Mouse (Mus musculus) spleen, adult 2 months (tissue): ENCODE data around the gene Il4i1. TPM values are rescaled to one million over a fixed set of nuclear protein-coding genes. Genes with fewer than 3 reads are reported as not detected.
A peak's percentile ranks its signal among the peaks of the same experiment; 100 is the strongest.

Experiments
- DNase-seq, 2 experiments: peaks; one replicate each; pipeline versions ENCODE4 v3.0.0 to v3.0.0-alpha.2; 2012 to 2021; ENCODE audit warnings: low spot score in 2 of 2, low read depth in 1 of 2
- H3K27ac ChIP-seq: fragments of 200-500 bp; 2 replicates; pipeline ENCODE4 v1.5.1; 2012; ENCODE audit warnings: low read length, inconsistent platforms; ENCODE audit not compliant: insufficient read depth
- H3K27me3 ChIP-seq: fragments of 200-500 bp; 2 replicates; pipeline ENCODE4 v1.6.1; 2012; ENCODE audit warnings: mild to moderate bottlenecking, moderate library complexity, low read length, inconsistent platforms; ENCODE audit not compliant: control insufficient read depth, insufficient read depth
- H3K36me3 ChIP-seq: fragments of 200-500 bp; 2 replicates; pipeline ENCODE4 v1.6.1; 2012; ENCODE audit warnings: mild to moderate bottlenecking, low read length, inconsistent platforms; ENCODE audit not compliant: control insufficient read depth, insufficient read depth
- H3K4me1 ChIP-seq: fragments of 200-500 bp; 2 replicates; pipeline ENCODE4 v1.6.1; 2011; ENCODE audit warnings: inconsistent platforms; ENCODE audit not compliant: control insufficient read depth, insufficient read depth, insufficient read length
- H3K4me3 ChIP-seq: fragments of 200-500 bp; 2 replicates; pipeline ENCODE4 v1.5.1; 2011; ENCODE audit warnings: mild to moderate bottlenecking, inconsistent platforms; ENCODE audit not compliant: insufficient read depth, insufficient read length; ENCODE audit errors: extremely low read depth
- CTCF ChIP-seq: fragments of 200-500 bp; IDR thresholded peaks from 2 replicates; pipeline ENCODE4 v1.5.1; 2011; ENCODE audit warnings: mild to moderate bottlenecking, inconsistent platforms; ENCODE audit not compliant: insufficient read depth, insufficient read length, insufficient replicate concordance; ENCODE audit errors: extremely low read depth
- POLR2A ChIP-seq: fragments of 200-500 bp; IDR thresholded peaks from 2 replicates; pipeline ENCODE4 v1.6.1; 2011; ENCODE audit warnings: low read depth, low read length, inconsistent platforms
- WGBS: fragments of 180-500 bp; shearing (Covaris S2); methylation state at CpG from one replicate; pipeline ENCODE4 v1.1.7; 2018; 5-methylcytosine and 5-hydroxymethylcytosine counted together
- polyA plus RNA-seq: library from polyadenylated mRNA; depleted of rRNA; stranded (reverse); fragments of >200 nt; gene quantifications from 2 replicates; pipeline ENCODE4 v1.2.3, GENCODE M21; 2012

Gene Il4i1
- polyA plus RNA-seq, 1 experiment, result 175 TPM

DNA sequence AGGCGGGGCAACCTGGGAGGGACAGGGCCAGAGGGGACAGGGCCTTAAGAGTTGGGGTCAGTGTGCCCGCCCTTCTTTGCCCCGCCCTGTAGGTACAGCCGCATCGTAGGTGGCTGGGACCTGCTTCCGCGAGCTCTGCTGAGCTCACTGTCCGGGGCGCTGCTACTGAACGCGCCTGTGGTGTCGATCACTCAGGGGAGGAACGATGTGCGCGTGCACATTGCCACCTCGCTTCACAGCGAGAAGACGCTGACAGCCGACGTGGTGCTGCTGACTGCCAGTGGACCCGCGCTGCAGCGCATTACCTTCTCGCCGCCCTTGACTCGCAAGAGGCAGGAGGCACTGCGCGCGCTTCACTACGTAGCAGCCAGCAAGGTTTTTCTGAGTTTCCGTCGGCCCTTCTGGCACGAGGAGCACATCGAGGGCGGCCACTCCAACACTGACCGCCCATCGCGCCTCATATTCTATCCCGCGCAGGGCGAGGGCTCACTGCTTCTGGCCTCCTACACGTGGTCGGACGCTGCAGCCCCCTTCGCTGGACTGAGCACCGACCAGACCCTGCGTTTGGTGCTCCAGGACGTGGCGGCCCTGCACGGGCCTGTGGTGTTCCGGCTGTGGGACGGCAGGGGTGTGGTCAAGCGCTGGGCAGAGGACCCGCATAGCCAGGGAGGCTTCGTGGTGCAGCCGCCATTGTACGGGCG is 23.5 kb downstream of the Il4i1 start:
- WGBS, result 7% methylated on average over 58 of the region's 58 CpGs
- TF ChIP-seq POLR2A (peak; percentile 17), CTCF (no peak)
- Histone ChIP-seq H3K27me3 (no peaks in the 10 kb centered on the region), H3K27ac (peak overlapping the region; percentile 65), H3K4me3 (peak overlapping the region; percentile 46), H3K4me1 (peaks cover 45% of the 10 kb centered on the region), H3K36me3 (peaks cover 31% of the 10 kb centered on the region)
- DNase-seq, result peak; percentile 45 to 78

DNA sequence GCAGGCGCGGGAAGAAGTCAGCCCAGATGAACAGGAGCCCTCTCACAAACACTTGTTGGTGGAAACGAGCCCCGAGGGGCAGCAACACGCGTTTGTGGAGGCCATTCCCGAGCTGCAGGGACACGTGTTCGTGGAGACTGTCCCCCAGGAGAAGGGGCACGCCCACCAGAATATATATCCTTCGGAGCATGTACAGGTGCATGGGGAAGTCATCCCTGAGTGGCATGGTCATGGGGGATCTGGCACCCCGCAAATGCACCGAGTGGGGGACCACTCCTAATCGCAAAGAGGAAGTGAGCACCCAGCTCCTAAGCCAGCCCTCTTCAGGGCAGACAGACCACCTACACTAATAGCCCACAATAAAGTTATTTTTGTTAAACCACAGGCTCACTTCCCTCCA is 24.2 kb downstream of the Il4i1 start:
- TF ChIP-seq CTCF (no peak), POLR2A (no peak; the same call in 1 of the 2 replicates)
- Histone ChIP-seq H3K4me3 (peak overlapping the region; percentile 46; the same call in 1 of the 2 replicates), H3K36me3 (peaks cover 38% of the 10 kb centered on the region), H3K27ac (peak overlapping the region; percentile 65), H3K27me3 (no peaks in the 10 kb centered on the region), H3K4me1 (peaks cover 43% of the 10 kb centered on the region)
- DNase-seq, result no peak
- WGBS, result 19% methylated on average over 14 of the region's 14 CpGs

GRCm38 (mm10) chr7:44841825-44842463 is 25.8 kb downstream of the Il4i1 start:
- peaks cover 49% of the 10 kb centered on the region for H3K36me3 ChIP-seq
- no peak overlapping the region for H3K4me3 ChIP-seq
- no peak overlapping the region for H3K27ac ChIP-seq
- TF ChIP-seq CTCF, result no peak
- TF ChIP-seq POLR2A, result no peak
- 82% methylated on average over 8 of the region's 8 CpGs for WGBS
- H3K27me3 ChIP-seq, result no peaks in the 10 kb centered on the region
- DNase-seq, result no peak
- H3K4me1 ChIP-seq, result peaks cover 31% of the 10 kb centered on the region

GRCm38 (mm10) chr7:44845006-44845405 is 28.8 kb downstream of the Il4i1 start:
- Histone ChIP-seq H3K27me3 (no peaks in the 10 kb centered on the region), H3K4me1 (peaks cover 10% of the 10 kb centered on the region), H3K27ac (no peak overlapping the region), H3K4me3 (no peak overlapping the region), H3K36me3 (peaks cover 49% of the 10 kb centered on the region)
- DNase-seq, result no peak
- no peak for TF ChIP-seq POLR2A
- no peak for TF ChIP-seq CTCF
- 95% methylated on average over 10 of the region's 10 CpGs for WGBS

DNA sequence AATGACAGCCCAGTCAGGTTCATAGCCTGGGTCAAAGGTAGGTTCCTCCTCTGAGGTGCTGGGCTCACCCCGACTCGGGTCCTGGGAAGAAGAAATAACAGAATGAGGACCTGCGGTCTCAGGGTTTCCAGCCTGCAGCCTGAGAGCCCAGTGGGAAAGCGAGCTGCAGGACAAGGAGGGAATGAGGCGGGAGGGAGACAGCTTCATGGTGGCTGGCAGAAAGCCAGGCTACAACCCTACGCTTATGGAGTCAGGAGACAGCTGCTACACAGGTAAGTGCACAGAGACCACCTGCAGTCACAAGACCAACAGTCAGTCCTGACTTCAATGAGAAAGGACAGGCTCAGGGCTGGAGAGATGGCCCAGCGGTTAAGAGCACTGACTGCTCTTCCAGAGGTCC is 30.6 kb downstream of the Il4i1 start:
- 96% methylated on average over 7 of the region's 7 CpGs for WGBS
- H3K36me3 ChIP-seq, result peaks cover 41% of the 10 kb centered on the region
- peaks cover 6% of the 10 kb centered on the region; the same call in 1 of the 2 replicates for H3K4me1 ChIP-seq

DNA sequence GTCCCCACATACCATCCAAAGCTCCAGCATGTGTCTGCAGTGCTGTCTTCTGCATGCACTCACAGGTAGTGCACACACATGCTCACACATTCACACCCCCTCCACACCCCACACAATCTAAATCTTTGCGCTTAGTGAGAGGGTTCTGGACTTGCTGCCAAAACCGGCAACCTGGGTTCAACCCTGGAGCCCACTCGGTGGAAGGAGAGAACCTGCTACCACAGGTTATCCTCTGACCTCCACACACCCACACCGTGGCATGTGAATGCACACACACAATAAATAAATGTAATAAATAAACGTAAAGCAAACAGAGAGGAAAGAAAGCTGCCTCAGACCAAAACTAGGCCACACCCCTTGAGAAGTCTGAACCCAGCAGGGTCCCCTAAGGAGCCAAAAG is 31.6 kb downstream of the Il4i1 start:
- no peaks in the 10 kb centered on the region for H3K27me3 ChIP-seq
- no peak overlapping the region for H3K27ac ChIP-seq
- peaks cover 35% of the 10 kb centered on the region for H3K36me3 ChIP-seq

More for the DNA sequence above, 30.6 kb downstream of the Il4i1 start:
- DNase-seq, result no peak
- TF ChIP-seq POLR2A, result no peak
- no peak for TF ChIP-seq CTCF
- H3K27ac ChIP-seq, result no peak overlapping the region
- no peak overlapping the region for H3K4me3 ChIP-seq
- no peaks in the 10 kb centered on the region for H3K27me3 ChIP-seq

GRCm38 (mm10) chr7:44848561-44849415 is 32.6 kb downstream of the Il4i1 start, which contains the start of the genes Akt1s1 and Tbc1d17:
Akt1s1 (plus strand) TSS chr7:44848991.
Tbc1d17 (minus strand) TSS chr7:44849079.
- WGBS, result under 1% methylated on average over 54 of the region's 54 CpGs
- peaks cover 25% of the 10 kb centered on the region for H3K36me3 ChIP-seq
- H3K27me3 ChIP-seq, result no peaks in the 10 kb centered on the region
- peak; percentile 63; the same call in 1 of the 2 replicates for TF ChIP-seq POLR2A
- no peak for TF ChIP-seq CTCF
- H3K4me3 ChIP-seq, result peak within 1 kb of the TSS; percentile 89
- H3K4me1 ChIP-seq, result peaks cover 10% of the 10 kb centered on the region; the same call in 1 of the 2 replicates
- peak; percentile 97 to 100 for DNase-seq
- H3K27ac ChIP-seq, result peak within 1 kb of the TSS; percentile 96

More for the DNA sequence above, 31.6 kb downstream of the Il4i1 start:
- Histone ChIP-seq H3K4me1 (peaks cover 6% of the 10 kb centered on the region; the same call in 1 of the 2 replicates), H3K4me3 (peak overlapping the region; percentile 89; the same call in 1 of the 2 replicates)
- WGBS, result 74% methylated on average over 5 of the region's 5 CpGs
- DNase-seq, result no peak
- TF ChIP-seq POLR2A (no peak), CTCF (no peak)
